Mouse (Mus musculus): ENCODE measurements at regions not wholly inside any gene's neighbourhood (a gene's known extent, or its start where the extent isn't known, plus 50 kb on each side); places are given as distances from the start of the nearest gene placed in this dataset.

GRCm38 (mm10) chr7:118294637-118295036, 51.2 kb upstream of the Smg1 start:
- TF ChIP-seq POLR2A (IDR thresholded peaks at IDR 0.05; ENCODE audit: borderline replicate concordance, low read depth, low read length) (no peak), CTCF (IDR thresholded peaks at IDR 0.05; ENCODE audit: low read depth, low read length) (no peak)
